Mouse (Mus musculus) induced T-regulatory cell, adult 2 months (primary cell): ENCODE measurements at regions not wholly inside any gene's neighbourhood (a gene's known extent, or its start where the extent isn't known, plus 50 kb on each side); places are given as distances from the start of the nearest gene placed in this dataset.

ENCODE experiments used
- DNase-seq: peaks from one replicate; pipeline ENCODE4 v3.0.0-alpha.2; 2012; ENCODE audit warnings: low read depth

DNA sequence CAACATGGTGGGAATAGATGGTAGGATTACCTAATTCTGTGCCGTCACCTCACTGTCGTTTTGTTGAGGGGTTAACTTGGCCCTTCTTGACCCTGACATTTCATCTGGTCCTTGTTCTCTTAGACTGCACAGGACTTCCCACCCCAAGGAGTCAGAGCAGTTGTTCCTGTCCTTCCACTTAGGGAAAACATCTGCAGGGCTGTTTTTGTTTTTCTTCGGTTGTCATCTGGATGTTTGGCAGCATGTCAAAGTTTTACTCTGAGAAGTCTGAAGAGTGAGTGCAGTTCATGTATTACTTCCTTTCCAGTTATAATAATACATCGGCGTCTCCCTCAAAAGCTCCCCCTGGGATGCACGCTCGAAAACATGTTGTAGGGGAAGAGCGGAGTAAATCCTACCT is 376.8 kb downstream of the Rnd3 start:
- no peak for DNase-seq

DNA sequence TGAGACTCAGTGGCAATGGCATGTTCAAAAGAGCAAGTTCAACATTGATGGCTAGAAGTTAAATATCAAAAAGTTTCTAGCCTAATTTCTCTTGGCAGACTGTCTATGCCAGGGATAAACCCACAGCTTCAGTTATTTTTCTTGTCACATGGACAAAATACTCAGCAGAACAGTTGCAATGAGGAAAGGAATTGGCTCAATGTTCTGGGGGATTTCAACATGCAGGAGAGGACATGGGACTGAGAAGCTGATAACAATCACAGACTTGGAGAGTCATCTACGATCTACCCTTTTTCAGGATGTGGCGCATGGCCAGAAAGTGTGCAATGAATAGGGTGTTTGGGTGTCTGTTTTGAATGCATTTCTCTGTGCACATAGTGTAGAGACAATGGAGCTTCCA is 389.9 kb downstream of the Rnd3 start:
- no peak for DNase-seq

DNA sequence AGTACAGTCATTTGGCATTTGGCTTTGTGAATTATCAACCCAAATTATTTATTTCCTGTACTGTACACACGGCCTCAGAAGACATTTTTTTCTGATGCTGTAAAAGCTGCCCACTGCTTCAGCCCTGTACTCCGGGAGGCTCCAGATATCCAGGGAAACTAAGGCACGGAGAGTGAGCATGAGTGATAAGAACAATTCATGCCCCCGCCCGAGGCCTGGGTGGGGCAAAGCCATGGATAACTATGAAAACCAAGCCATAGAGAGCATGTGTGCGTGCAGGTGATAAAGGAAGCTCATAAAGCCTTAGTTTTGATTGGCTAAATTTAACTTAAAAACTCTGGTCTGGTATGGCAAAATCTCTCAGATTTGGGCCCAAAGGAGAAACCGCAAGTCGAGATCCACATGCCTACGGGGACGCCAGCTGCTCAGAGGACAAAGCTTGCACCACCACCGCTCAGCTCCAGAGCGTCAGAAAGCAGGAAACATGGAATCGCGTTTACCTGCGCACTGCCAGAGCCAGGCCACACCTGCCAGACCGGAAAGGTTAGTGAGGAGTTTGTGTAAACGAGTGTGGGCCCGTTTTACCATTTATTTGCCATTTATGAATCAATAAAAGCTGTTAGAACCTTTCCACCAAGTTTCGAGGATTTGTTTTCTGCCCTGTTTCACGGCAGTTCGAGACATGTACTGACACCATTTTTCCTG is 390.9 kb downstream of the Rnd3 start:
- no peak for DNase-seq

DNA sequence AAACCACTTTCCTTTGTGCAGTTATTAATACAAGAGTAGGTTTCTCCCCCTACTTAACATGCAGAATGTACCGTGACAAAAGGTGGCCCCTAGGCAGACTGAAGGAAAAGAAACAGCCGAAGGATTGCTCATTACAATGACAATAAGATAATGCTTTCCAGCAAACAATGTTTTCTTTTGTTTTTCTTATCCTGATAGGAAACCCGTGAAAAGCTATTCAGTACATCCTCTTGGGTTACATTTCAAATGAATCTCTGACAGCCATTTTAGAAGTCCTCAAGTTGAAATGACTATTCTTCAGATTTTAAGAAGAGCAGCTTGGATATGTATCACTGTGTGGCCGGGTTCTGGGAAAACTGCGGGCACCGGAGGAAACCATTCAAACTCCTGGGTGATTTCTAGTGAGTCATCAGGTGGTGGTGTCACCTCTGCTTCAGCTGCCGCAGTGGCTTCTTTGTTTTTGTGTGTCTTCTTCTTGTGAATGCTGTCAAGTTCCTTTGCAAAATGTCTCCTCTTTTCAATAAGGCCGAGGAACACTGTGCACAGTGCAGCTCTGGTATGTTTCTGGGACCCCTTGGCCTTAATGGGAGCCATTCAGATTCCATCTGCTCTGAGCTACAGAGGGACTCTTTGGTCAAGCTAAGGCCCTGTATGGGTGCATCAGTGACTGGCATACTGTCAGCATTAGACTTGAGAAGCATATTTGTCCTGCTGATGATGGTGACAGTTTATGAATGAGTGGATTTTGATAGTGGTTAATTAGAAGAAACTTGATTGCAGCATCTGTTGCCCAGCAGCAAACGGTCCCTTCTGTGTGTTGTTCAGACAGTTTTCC is 393.1 kb downstream of the Rnd3 start:
- DNase-seq = no peak

DNA sequence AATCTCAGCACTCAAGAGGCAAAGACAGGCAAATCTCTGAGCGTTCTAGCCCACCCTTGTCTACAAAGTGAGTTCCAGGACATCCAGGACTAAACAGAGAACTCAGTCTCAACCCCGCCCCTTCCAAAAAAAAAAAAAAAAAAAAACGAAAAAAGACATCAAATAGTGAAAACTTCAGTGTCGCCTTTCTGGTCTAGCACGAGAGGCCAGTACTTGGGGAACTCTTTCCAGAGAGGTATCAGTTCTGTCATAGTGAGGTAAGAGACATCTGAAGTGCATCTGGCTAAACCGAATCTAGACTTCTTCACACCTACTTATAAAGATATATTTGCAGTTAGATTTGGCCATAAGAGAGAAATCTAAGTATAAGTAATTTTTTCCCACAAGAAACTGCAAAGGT is 393.8 kb downstream of the Rnd3 start:
- DNase-seq = no peak

DNA sequence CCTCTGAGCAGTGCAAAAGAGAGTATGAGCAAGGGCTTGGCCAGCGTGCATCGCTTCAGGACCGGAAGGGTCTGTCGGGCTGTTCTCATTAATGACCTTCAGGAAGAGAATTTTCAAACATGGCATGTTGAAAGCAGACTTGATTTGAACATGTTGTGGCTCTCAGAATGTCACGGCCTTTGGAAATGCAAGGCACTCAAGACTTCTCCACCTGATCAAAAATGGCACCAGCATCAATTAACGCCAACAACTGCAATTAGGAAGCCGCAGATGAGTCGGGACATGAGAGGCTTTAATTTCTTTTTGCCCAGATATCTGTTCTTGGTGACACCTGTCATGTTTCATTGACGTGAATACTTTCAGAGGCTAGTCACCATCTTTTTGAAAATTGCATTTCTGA is 396.5 kb downstream of the Rnd3 start:
- DNase-seq = no peak

DNA sequence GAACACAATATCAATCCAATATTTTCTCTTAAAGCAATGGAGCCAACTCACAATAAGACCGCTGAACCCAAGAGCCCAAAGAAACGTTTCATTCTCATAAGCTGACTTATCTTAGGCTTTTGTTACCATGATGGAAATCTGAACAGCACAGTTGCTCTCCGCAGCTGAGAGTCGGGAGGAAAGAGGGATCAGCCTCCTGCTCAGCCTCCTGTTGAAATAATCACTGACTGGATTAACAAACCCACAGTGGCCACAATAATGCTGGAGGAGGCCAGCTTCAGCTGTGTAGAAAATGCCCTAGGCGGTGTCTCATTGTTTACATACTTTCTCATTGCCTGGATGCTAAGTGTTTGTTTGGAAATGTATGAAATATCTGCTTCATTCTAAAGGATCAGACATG is 398.1 kb downstream of the Rnd3 start:
- DNase-seq = no peak

DNA sequence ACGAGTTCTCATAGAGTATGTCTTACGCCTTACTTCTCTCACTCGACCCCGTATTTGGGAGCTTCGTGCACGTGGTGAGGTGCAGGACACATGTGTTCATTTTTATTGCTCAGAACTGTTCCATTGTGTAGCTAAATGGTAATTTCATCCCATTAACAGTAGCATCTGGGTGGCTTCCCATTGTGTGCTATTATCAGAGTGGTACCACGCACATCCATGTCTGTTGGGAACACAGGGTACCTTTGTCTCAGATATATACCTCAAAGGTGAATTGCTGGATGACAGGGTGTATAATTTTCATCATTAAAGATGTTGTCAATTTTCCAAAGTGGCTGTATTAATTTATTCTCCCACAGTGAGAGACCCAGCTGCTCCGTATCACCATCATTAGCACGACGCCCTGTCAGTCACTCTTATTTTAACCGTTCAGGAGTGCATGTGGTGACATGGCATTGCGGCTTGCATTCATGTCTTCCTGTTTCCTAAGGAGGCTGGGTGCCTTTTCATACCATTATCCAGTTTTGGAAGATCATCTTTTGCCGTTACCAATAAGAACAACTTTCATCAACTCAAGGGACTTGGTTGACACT is 404.2 kb downstream of the Rnd3 start:
- DNase-seq = no peak

DNA sequence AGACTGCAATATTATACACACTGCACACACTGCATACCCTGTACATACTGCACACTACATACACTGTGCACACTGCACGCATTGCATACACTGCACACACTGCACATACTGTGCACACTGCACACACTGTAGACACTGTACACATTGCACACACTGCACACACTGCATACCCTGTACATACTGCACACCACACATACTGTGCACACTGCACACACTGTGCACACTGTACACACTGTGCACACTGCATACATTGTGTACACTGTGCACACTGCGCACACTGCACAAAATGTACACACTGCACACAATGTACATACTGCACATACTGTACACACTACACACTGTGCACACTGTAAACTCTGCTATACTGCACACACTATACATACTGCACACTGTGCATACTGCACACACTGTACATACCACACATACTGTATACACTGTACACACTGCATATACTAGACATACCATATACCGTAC is 405.1 kb downstream of the Rnd3 start:
- DNase-seq = no peak

DNA sequence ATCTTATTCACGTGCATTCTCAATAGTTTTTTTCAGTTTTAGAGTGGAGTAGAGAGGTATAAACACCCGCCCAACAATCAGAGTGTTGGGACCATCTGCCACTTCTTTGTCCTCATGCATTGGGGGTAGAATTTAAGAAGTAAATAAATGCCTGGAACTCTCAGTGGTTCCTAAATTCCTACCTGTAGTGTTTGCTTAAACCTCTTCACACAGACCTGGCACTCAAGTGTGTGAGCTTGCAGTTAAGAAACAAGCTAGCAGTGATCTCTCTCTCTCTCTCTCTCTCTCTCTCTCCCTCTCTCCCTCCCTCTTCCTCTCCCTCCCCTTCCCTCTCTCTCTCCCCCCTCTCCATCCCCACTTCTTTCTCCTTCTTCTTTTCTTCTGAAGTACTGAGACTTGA is 406.5 kb downstream of the Rnd3 start:
- DNase-seq = no peak

DNA sequence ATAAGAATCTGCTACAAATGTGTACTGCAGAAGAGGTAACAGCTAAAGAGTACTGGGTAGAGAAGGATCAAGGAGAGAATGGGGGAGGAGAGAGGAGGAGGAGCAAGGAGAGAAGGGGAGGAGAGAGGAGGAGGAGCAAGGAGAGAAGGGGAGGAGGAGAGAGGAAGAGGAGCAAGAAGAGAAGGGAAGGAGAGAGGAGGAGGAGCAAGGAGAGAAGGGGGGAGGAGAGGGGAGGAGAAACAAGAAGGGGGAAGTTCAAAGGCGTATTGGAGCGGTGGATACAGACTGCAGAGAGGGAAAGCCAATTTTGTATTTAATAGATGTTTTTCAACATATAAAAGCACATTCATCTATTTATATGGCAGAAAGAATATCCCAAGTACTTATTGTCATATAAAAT is 407.6 kb downstream of the Rnd3 start:
- DNase-seq = no peak

DNA sequence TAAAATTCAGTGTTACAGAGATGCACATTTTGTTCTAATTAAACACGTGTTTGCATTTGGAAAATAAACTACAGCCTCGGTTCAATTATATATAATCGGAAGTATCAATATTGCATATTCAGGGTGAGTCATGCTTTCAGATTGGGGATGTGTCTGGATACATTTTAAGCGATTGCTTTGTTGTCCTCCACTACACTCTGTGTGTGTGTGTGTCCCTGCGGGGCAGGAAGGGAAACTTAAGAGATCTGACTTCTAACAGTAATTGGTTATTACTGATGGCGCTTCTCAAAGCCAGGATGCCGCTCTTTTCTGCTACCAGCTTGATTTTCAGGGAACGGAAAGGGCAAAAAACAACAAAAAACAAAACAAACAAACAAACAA is 409.3 kb downstream of the Rnd3 start:
- DNase-seq = no peak

DNA sequence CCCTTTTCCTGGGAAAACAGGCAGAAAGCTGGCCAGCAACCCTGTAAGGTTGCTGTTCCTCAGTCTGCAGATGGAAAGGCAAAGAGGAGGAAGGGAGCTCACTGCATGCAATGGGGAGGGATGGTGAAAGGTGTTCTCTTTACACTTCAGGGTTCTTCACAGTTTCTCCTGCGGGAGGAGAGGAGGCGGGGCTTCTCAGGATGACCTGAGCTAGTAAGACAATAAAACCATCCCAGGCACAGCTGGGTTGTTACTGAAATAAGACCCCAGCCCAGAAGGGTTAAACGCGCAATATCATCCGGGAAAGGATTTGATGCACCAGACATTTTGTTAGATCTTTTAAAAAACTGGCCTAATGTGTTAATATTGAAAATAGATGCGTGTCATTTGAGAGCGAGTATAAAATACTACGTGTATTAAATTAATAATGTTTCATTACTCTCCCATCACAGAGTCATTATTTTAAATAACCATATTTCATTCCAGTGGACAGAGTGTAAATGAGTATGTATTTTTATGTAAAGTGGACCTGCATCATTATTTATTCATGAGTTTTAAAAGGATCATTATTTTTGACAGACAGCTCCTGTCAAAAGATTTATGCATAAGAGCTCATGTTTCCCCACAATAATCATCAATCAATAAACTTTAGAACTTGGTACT is 409.8 kb downstream of the Rnd3 start:
- no peak for DNase-seq

DNA sequence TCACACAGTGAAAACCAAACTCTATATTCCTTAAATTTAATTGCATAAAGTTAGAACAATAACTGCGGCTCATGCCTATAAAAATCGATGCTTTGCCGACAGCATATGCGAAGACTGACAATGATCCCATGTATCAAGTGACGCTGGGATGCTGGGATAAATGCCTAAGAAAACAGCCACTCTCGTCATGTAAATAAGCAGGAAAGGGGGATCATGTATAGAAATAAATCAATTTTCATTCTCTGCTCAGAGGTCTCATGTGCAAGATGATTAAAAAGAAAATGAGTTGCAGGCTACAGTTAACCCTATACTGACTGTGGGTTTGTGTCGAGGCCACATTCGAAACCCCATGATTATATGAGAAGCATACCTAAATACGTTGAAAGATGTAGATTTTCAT is 411.2 kb downstream of the Rnd3 start:
- DNase-seq = no peak

DNA sequence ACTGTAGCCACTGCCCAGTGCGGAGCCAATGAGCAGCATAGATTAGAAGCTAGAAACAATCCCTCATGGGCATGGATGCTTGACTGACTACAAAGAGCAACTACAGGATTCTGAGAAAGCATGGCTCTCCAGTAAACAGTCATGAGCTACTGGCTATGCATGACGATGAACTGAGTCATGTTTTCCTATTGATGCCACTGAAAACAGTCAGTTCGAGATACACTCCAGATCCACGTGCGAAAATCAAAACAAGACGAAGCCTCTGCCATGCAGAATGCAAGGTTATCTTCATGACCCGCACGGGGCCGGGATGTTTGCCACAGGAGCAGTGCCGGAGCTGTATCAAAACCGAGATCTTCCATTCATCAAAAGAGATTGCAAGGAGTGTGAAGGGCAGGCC is 413.9 kb downstream of the Rnd3 start:
- no peak for DNase-seq

DNA sequence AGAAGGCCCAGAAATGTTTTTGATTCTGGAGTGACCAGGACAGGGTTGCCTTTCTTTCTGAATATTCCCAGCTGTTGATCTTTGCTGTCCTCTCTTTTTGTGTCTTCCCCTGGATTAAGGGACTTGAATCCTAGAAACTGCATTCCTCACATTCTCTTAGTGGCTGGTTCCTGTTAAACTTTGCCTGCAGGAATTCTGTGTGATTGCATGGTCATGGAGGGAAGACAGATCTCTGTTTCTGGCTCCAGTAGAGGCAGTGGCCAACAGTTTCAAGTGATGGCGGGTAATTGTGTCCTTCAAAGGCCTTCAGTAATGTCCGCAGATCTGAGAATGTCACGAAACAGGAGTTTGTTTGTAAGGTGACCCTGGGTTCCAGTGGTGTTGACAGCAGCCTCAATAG is 410.1 kb upstream of the Mmadhc start:
- no peak for DNase-seq

DNA sequence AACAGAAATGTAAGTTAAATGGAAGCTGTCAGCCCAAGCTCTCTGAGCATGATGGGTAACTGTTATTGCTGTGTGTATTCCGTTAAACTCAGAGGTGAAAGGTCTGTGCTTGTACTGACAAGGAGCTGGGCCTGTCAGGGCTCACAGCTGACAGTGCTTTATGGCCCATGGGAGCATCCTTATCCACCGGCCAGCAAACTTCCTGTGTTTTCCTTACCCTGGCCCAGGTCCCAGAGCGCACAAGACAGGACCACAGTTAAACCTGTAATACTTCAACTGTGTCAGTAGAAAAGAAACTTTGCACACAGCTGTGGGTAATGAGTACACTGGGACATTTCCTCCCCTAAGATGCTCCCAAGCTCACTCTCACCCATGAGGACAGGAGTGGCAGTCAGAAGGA is 407.7 kb upstream of the Mmadhc start:
- DNase-seq = no peak

DNA sequence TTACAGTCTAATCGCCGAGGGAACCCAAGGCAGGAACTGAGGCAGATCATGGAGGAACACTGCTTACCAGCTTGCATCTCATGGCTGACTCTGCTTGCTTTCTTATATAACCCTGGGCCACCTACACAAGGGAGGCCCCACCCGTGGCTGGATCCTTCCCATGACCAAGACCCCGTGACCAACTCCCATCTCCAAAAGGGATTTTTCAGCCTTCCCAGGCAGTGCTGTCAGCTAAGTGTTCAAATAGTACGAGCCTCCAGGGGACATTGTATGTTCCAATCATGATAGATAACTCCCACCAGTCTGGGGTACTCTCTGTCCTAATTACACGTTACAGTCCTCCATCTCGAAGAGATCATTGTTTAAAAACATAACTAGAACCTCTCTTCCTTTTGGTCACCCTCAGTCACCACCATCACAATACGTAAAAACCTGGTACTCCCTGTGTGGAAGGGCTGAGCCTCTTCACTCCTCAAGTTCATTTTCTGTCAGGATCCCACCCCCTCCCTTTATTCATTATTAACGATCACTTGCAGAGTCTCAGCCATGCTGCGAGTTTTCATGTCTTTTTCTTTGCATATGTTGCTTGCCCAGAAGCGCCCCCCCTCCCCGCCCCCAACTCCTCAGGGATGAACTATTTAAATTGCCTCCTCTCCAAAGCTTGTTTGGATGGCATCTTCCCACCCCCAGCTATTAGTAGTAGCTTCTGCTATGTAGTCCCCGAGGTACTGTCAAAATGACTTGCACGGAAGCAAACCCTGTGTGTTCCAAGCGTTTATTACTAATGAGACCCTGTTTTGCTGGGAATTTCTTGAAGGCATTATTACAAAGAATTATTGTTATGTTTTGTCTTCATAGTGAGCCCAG is 406.2 kb upstream of the Mmadhc start:
- no peak for DNase-seq

DNA sequence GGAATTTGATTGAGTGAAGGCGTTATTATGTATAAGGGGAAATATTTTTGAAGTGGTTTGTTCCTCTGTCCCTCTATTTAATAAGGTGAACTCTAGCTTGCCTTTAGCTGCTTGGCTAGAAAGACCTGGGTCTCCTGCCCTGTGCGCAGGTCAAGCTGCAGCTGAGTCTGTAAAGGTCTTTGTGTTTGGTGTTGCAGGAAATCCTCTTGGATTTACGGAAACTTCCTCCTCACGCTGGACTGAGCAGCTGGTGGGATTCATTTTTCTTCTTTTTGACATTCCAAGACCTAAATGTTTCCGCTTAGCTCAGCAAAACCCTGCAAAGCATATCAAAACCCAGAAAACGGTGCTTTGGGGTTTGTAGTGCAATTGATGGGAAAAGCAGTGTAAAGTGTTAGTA is 402.2 kb upstream of the Mmadhc start:
- DNase-seq = no peak

DNA sequence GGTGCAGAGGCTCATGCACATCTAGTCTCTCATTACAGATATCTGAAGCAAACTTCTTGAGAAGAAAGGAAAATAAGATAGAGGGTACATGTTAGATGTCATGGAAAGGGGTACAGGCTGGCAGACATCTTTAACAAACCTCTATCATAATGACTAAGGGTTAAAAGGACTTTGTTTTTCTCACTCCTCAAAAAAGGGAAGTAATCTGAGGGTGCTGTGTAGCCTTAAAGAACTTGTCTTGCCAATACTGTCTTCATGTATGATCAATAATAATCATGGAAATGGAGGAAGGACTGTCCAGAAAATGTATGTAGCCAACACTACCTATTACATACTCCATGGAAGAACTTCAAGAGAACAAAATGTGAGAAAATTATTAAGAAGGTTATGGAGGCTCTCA is 400.0 kb upstream of the Mmadhc start:
- DNase-seq = no peak

DNA sequence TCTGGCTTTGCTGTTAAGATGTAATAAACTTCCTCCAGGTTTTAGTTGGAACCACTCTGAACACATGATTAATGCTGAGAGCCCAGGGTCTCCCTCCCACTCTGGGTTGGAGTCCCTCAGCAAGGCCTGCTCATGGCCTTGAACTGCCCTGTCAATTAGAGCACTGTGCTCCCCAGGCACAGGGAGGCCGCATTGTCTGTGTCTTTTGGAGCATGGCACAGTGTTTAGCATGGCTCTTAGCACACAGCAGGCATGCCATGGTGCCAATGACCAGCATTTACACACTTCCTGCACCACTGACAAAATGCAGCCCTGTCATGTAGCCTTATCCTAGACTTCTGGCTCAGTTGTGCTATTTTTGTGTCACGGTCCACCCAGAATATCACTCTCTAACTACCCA is 398.2 kb upstream of the Mmadhc start:
- DNase-seq = no peak
